Mouse (Mus musculus) layer of hippocampus, postnatal 36 days (tissue): ENCODE data around the gene Tbc1d23. TPM values are rescaled to one million over a fixed set of nuclear protein-coding genes. Genes with fewer than 3 reads are reported as not detected.
A peak's percentile ranks its signal among the peaks of the same experiment; 100 is the strongest.
"Not testable (repeated sequence)": the region's sequence is repeated elsewhere in the genome, so short reads cannot be mapped to it uniquely, and the experiment has no call there.

Experiments
- DNase-seq, 2 experiments: peaks; one replicate each; pipeline ENCODE4 v3.0.0; 2022
- total RNA-seq, 2 experiments: library from RNA; stranded (reverse); gene quantifications; 2 replicates each; pipeline ENCODE4 v1.2.3; 2021

Tbc1d23 gene
- total RNA-seq, 2 experiments from 2014 or later, result 43.6 to 52.4 TPM

- DNase-seq, result no peak
Observed at GRCm38 (mm10) chr16:57211037-57211436, 20.3 kb downstream of the Tbc1d23 start.

- no peak for DNase-seq
Observed at GRCm38 (mm10) chr16:57208342-57208741, 23.0 kb downstream of the Tbc1d23 start.

GRCm38 (mm10) chr16:57197281-57197680, 34.0 kb downstream of the Tbc1d23 start:
- no peak for DNase-seq

GRCm38 (mm10) chr16:57196590-57196989, 34.7 kb downstream of the Tbc1d23 start:
- no peak for DNase-seq

- DNase-seq, result no peak
Observed at GRCm38 (mm10) chr16:57191214-57191613, 40.1 kb downstream of the Tbc1d23 start.

GRCm38 (mm10) chr16:57190390-57190789, 40.9 kb downstream of the Tbc1d23 start:
- no peak for DNase-seq

GRCm38 (mm10) chr16:57189493-57189892, 41.8 kb downstream of the Tbc1d23 start:
- DNase-seq, result no peak

GRCm38 (mm10) chr16:57186618-57187017, 44.7 kb downstream of the Tbc1d23 start:
- DNase-seq, result no peak

- no peak for DNase-seq
Observed at GRCm38 (mm10) chr16:57182037-57182436, 49.3 kb downstream of the Tbc1d23 start.

- peak in 1 of 2 experiments; percentile 41 for DNase-seq
Observed at GRCm38 (mm10) chr16:57181180-57181579, 50.1 kb downstream of the Tbc1d23 start.

GRCm38 (mm10) chr16:57177664-57178063, 53.6 kb downstream of the Tbc1d23 start:
- DNase-seq, result no peak

GRCm38 (mm10) chr16:57177254-57177653, 54.0 kb downstream of the Tbc1d23 start:
- DNase-seq, result peak in 1 of 2 experiments; percentile 33

- no peak for DNase-seq
Observed at GRCm38 (mm10) chr16:57176276-57176675, 55.0 kb downstream of the Tbc1d23 start.

GRCm38 (mm10) chr16:57175751-57176150, 55.6 kb downstream of the Tbc1d23 start:
- no peak for DNase-seq

- not testable (repeated sequence) for DNase-seq
Observed at GRCm38 (mm10) chr16:57174480-57174879, 56.8 kb downstream of the Tbc1d23 start.

GRCm38 (mm10) chr16:57171570-57171969, 59.7 kb downstream of the Tbc1d23 start:
- no peak for DNase-seq

GRCm38 (mm10) chr16:57171161-57171560, 60.1 kb downstream of the Tbc1d23 start:
- no peak for DNase-seq

GRCm38 (mm10) chr16:57168236-57168635, 63.1 kb downstream of the Tbc1d23 start:
- no peak for DNase-seq

GRCm38 (mm10) chr16:57167514-57167912, 63.8 kb downstream of the Tbc1d23 start:
- no peak for DNase-seq

GRCm38 (mm10) chr16:57166611-57167513, 64.4 kb downstream of the Tbc1d23 start, which contains the start of gene Nit2:
Gene Nit2, minus strand, starts transcription at chr16:57167341.
- DNase-seq, result peak; percentile 91 to 93

- DNase-seq, result no peak
Observed at GRCm38 (mm10) chr16:57166086-57166485, 65.2 kb downstream of the Tbc1d23 start.

- no peak for DNase-seq
Observed at GRCm38 (mm10) chr16:57165157-57165556, 66.1 kb downstream of the Tbc1d23 start.

GRCm38 (mm10) chr16:57163694-57164093, 67.6 kb downstream of the Tbc1d23 start:
- DNase-seq, result no peak

- DNase-seq, result no peak
Observed at GRCm38 (mm10) chr16:57162841-57163240, 68.5 kb downstream of the Tbc1d23 start.
